Mouse (Mus musculus): Measurements from ENCODE around the gene Shh. TPM values are rescaled to one million over a fixed set of nuclear protein-coding genes. Genes with fewer than 3 reads are reported as not detected.
A peak's percentile ranks its signal among the peaks of the same experiment; 100 is the strongest.

Gene Shh
- polyA plus RNA-seq, 1 experiment from 2014 or later = 12.6 TPM

- Histone ChIP-seq H3K9ac (no peak overlapping the region), H3K4me3 (no peak overlapping the region), H3K27me3 (no peaks in the 10 kb centered on the region), H3K9me3 (no peaks in the 10 kb centered on the region), H3K27ac (no peak overlapping the region), H3K4me2 (no peak overlapping the region), H3K4me1 (no peaks in the 10 kb centered on the region), H3K36me3 (peaks cover 43% of the 10 kb centered on the region)
- 82% methylated on average over 10 of the region's 10 CpGs for WGBS
- no peak for ATAC-seq (ENCODE audit: borderline replicate concordance, extremely low read depth, low FRiP score, low TSS enrichment)
These were observed 48.3 kb downstream of the Shh start for GRCm38 (mm10) chr5:28418734-28419133.

GRCm38 (mm10) chr5:28416029-28416428 lies 51.0 kb downstream of the Shh start:
- Histone ChIP-seq H3K27ac (no peak overlapping the region), H3K9me3 (no peaks in the 10 kb centered on the region), H3K27me3 (no peaks in the 10 kb centered on the region), H3K4me2 (no peak overlapping the region), H3K36me3 (peaks cover 58% of the 10 kb centered on the region), H3K4me3 (no peak overlapping the region), H3K4me1 (no peaks in the 10 kb centered on the region), H3K9ac (no peak overlapping the region)
- no peak for ATAC-seq (ENCODE audit: borderline replicate concordance, extremely low read depth, low FRiP score, low TSS enrichment)

GRCm38 (mm10) chr5:28414076-28414475 lies 53.0 kb downstream of the Shh start:
- no peak overlapping the region for H3K9ac ChIP-seq
- H3K36me3 ChIP-seq = peaks cover 73% of the 10 kb centered on the region
- H3K27me3 ChIP-seq = no peaks in the 10 kb centered on the region
- peak; percentile 32; the same call in 1 of the 2 replicates for ATAC-seq (ENCODE audit: borderline replicate concordance, extremely low read depth, low FRiP score, low TSS enrichment)
- no peaks in the 10 kb centered on the region for H3K4me1 ChIP-seq
- WGBS = 70% methylated on average over 3 of the region's 3 CpGs
- H3K27ac ChIP-seq = peak overlapping the region; percentile 63
- no peaks in the 10 kb centered on the region for H3K9me3 ChIP-seq
- H3K4me3 ChIP-seq = no peak overlapping the region
- no peak overlapping the region for H3K4me2 ChIP-seq

DNA sequence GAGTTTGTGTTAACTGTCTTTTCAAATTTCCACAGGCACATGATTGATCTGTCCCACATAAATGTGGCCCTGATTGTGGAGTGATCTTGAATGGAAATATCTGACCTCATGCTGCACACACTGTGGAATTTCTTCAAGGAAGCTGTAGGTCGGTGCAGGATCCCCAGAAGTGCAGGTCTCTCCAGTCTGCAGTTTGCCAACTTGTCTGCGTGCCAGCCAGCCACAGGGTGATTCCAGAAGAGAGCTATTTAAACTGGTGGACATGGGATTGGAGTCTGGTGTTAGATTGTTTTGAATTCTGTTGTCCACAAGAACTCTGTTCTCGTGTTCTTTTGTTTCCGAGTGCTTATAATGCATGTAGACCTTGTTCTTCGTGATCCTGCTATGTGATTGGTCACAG lies 53.5 kb downstream of the Shh start:
- no peaks in the 10 kb centered on the region for H3K4me1 ChIP-seq
- H3K4me2 ChIP-seq = no peak overlapping the region
- H3K9me3 ChIP-seq = no peaks in the 10 kb centered on the region
- 70% methylated on average over 5 of the region's 5 CpGs for WGBS
- no peak for ATAC-seq (ENCODE audit: borderline replicate concordance, extremely low read depth, low FRiP score, low TSS enrichment)
- no peak overlapping the region for H3K9ac ChIP-seq
- H3K27ac ChIP-seq = peak overlapping the region; percentile 63
- H3K36me3 ChIP-seq = peaks cover 74% of the 10 kb centered on the region
- H3K4me3 ChIP-seq = no peak overlapping the region
- H3K27me3 ChIP-seq = no peaks in the 10 kb centered on the region

- 84% methylated on average over 2 of the region's 2 CpGs for WGBS
- Histone ChIP-seq H3K4me1 (no peaks in the 10 kb centered on the region), H3K9ac (no peak overlapping the region), H3K4me2 (no peak overlapping the region), H3K27ac (no peak overlapping the region), H3K36me3 (peaks cover 67% of the 10 kb centered on the region), H3K4me3 (no peak overlapping the region), H3K9me3 (no peaks in the 10 kb centered on the region), H3K27me3 (no peaks in the 10 kb centered on the region)
- ATAC-seq (ENCODE audit: borderline replicate concordance, extremely low read depth, low FRiP score, low TSS enrichment) = no peak
These were observed 54.9 kb downstream of the Shh start for GRCm38 (mm10) chr5:28412006-28412685.

Other genes starting within 250 kb of the Shh start
- gene Cnpy1, start 221.4 kb downstream of the Shh start, polyA plus RNA-seq (2015; fragmentation: Nextera tagmentation; extraction: Ambion mirVana) = 0.56 and 0.63 TPM in 2 replicates
- gene Rbm33, start 150.1 kb downstream of the Shh start, polyA plus RNA-seq (2015; fragmentation: Nextera tagmentation; extraction: Ambion mirVana) = 13.3 and 13.9 TPM in 2 replicates